Mouse (Mus musculus) CH12.LX (cell line): ENCODE data around the gene Ralgps2.

Experiments
- CTCF ChIP-seq, 2 experiments: IDR thresholded peaks in 1 of 2; conservative IDR thresholded peaks in 1 of 2; 2 replicates each; pipeline ENCODE4 v1.5.1; 2011 to 2012; ENCODE audit warnings: low read depth in 2 of 2, low read length in 2 of 2, improper control_type of control experiment in 1 of 2, inconsistent platforms in 1 of 2, mild to moderate bottlenecking in 1 of 2, moderate library complexity in 1 of 2
- E2F4 ChIP-seq: IDR thresholded peaks from 2 replicates; pipeline ENCODE4 v1.6.1; 2011; ENCODE audit warnings: low read depth, low read length, improper control_type of control experiment; ENCODE audit not compliant: insufficient replicate concordance
- EP300 ChIP-seq: IDR thresholded peaks from 2 replicates; pipeline ENCODE4 v1.6.1; 2011; ENCODE audit warnings: low read length, improper control_type of control experiment
- MAFK ChIP-seq: IDR thresholded peaks from 2 replicates; pipeline ENCODE4 v1.6.1; 2011; ENCODE audit warnings: low read length, improper control_type of control experiment; ENCODE audit not compliant: insufficient replicate concordance
- MAZ ChIP-seq: IDR thresholded peaks from 2 replicates; pipeline ENCODE4 v1.6.1; 2012; ENCODE audit warnings: low read depth, mild to moderate bottlenecking, inconsistent platforms, low read length, improper control_type of control experiment, moderate library complexity
- POLR2A ChIP-seq: IDR thresholded peaks from 2 replicates; pipeline ENCODE4 v1.6.1; 2011; ENCODE audit warnings: low read depth, mild to moderate bottlenecking, improper control_type of control experiment, low read length
- RAD21 ChIP-seq: IDR thresholded peaks from 2 replicates; pipeline ENCODE4 v1.6.1; 2011; ENCODE audit warnings: low read depth, mild to moderate bottlenecking, low read length, improper control_type of control experiment, moderate library complexity

DNA sequence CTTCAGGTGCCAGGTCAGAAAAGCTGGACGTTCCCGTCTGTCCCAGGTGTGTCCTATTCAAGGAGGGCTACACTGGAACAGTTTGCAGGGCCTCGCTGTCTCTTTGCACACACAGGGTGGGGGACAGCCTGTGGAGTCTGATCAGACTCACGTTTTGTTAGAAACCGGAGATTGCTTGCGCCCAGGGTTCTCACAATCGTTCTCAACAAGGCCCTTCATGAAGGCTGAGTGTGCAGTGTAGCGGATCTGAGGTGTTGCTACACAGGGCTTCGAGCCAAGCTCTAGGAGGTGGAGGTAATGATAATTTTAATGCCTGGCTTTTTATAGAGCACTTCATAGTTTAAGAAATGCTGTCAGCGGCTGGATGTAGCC, 178.0 kb downstream of the Ralgps2 start:
- no peak for TF ChIP-seq POLR2A
- TF ChIP-seq CTCF (conservative IDR thresholded peaks at IDR 0.05 in 1 of 2, IDR thresholded peaks at IDR 0.05 in 1 of 2; ENCODE audit: low read depth in 2 of 2, low read length in 2 of 2), result no peak
- no peak for TF ChIP-seq MAFK
- TF ChIP-seq MAZ, result no peak
- no peak for TF ChIP-seq E2F4
- no peak for TF ChIP-seq RAD21
- TF ChIP-seq EP300, result no peak
